Mouse (Mus musculus) small intestine, adult 2 months (tissue): ENCODE results near the gene Dapk1.

ENCODE experiments used
- CTCF ChIP-seq: fragments of 200-500 bp; IDR thresholded peaks from 2 replicates; pipeline ENCODE4 v1.5.1; 2012; ENCODE audit warnings: low read depth, mild to moderate bottlenecking, control low read depth, inconsistent platforms, low read length, moderate library complexity, mixed read lengths; ENCODE audit not compliant: insufficient replicate concordance, insufficient read length; ENCODE audit errors: extremely low read depth
- POLR2A ChIP-seq: fragments of 200-500 bp; IDR thresholded peaks from 2 replicates; pipeline ENCODE4 v1.6.1; 2012; ENCODE audit warnings: low read depth, mild to moderate bottlenecking, control low read depth, inconsistent platforms, low read length, moderate library complexity

GRCm38 (mm10) chr13:60610558-60610957 lies 8.8 kb downstream of the Dapk1 start:
- TF ChIP-seq CTCF (no peak), POLR2A (no peak)
